Mouse (Mus musculus) lung, postnatal 0 days (tissue): ENCODE measurements around the gene Cyp1a1. TPM values are rescaled to one million over a fixed set of nuclear protein-coding genes. Genes with fewer than 3 reads are reported as not detected.

Experiments used
- ATAC-seq: fragments of 200-750 bp; cut with Nextera tagmentation; 2 replicates; pipeline ENCODE4 v1.8.0; 2017; ENCODE audit warnings: moderate library complexity
- DNase-seq: peaks from one replicate; pipeline ENCODE4 v3.0.0-alpha.2; 2016; ENCODE audit warnings: low spot score
- H3K27ac ChIP-seq: fragments of 300-500 bp; sonication (generic); 2 replicates; pipeline ENCODE4 v1.5.1; 2014; ENCODE audit warnings: antibody characterized with exemption, mild to moderate bottlenecking, low read length, mixed read lengths
- H3K27me3 ChIP-seq: fragments of 300-500 bp; sonication (generic); replicated peaks from 2 replicates; pipeline ENCODE4 v1.6.1; 2014; ENCODE audit warnings: low read length, mixed read lengths; ENCODE audit not compliant: insufficient read depth
- H3K36me3 ChIP-seq: fragments of 300-500 bp; sonication (generic); 2 replicates; pipeline ENCODE4 v1.6.1; 2014; ENCODE audit warnings: low read length, mixed read lengths; ENCODE audit not compliant: insufficient read depth
- H3K4me1 ChIP-seq: fragments of 300-500 bp; sonication (generic); 2 replicates; pipeline ENCODE4 v1.6.1; 2014; ENCODE audit warnings: antibody characterized with exemption, low read depth, low read length, mixed read lengths; ENCODE audit not compliant: insufficient read depth
- H3K4me2 ChIP-seq: fragments of 300-500 bp; sonication (generic); replicated peaks from 2 replicates; pipeline ENCODE4 v1.6.1; 2014; ENCODE audit warnings: low read depth, mild to moderate bottlenecking, low read length, moderate library complexity, mixed read lengths
- H3K4me3 ChIP-seq: fragments of 300-500 bp; sonication (generic); 2 replicates; pipeline ENCODE4 v1.5.1; 2014; ENCODE audit warnings: low read depth, low read length
- H3K9ac ChIP-seq: fragments of 300-500 bp; sonication (generic); replicated peaks from 2 replicates; pipeline ENCODE4 v1.6.1; 2014; ENCODE audit warnings: low read depth, mild to moderate bottlenecking
- H3K9me3 ChIP-seq: fragments of 300-500 bp; sonication (generic); 2 replicates; pipeline ENCODE4 v1.6.1; 2016; ENCODE audit warnings: low read length, mixed read lengths
- CTCF ChIP-seq: IDR thresholded peaks from 2 replicates; pipeline ENCODE4 v1.5.1; 2016; ENCODE audit warnings: antibody characterized with exemption, mild to moderate bottlenecking
- EP300 ChIP-seq: IDR thresholded peaks from 2 replicates; pipeline ENCODE4 v1.6.1; 2016; ENCODE audit warnings: antibody characterized with exemption, mild to moderate bottlenecking, control low read depth
- WGBS: fragments of 180-500 bp; shearing (Covaris S2); extraction: QIAGEN DNeasy Blood & Tissue Kit; methylation state at CpG from one replicate; pipeline ENCODE4 v1.1.7; 2014; 5-methylcytosine and 5-hydroxymethylcytosine counted together
- polyA plus RNA-seq: library from polyadenylated mRNA; unstranded; fragments of >200 nt; fragmentation: Nextera tagmentation; extraction: Ambion mirVana; gene quantifications from 2 replicates; pipeline ENCODE4 v1.2.1, GENCODE M21; 2015

Cyp1a1 gene
- polyA plus RNA-seq, 1 experiment from 2014 or later = 9.0 TPM

GRCm38 (mm10) chr9:57669566-57669965 is 18.2 kb upstream of the Cyp1a1 start:
- DNase-seq (no peak), ATAC-seq (no peak)
- WGBS = 83% methylated on average over 3 of the region's 3 CpGs
- Histone ChIP-seq H3K27ac (no peak overlapping the region), H3K4me3 (no peak overlapping the region), H3K27me3 (no peaks in the 10 kb centered on the region), H3K36me3 (no peaks in the 10 kb centered on the region), H3K4me1 (no peaks in the 10 kb centered on the region), H3K4me2 (no peak overlapping the region), H3K9ac (no peak overlapping the region), H3K9me3 (no peaks in the 10 kb centered on the region)
- TF ChIP-seq CTCF = no peak
- TF ChIP-seq EP300 = no peak

DNA sequence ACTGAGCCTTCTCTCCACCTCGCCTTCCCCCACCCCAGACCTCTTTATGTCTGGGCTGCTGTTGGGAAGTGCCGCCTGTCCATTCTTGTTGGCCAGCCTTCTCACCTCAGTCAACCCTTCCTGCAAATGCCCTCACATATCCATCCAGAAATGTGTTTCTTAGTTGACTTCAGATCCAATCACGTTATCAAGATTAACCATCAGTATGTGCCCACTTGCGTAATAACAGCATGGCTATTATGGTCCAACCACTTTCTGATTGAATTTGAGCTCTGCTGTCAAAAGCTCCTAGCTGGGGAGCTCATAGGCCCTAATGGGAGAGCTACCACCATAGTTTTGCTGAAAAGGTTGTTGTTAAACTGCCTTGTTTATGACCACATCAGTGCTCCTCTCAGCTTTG is 16.7 kb upstream of the Cyp1a1 start:
- 87% methylated on average over 4 of the region's 4 CpGs for WGBS
- Histone ChIP-seq H3K4me1 (no peaks in the 10 kb centered on the region), H3K4me2 (no peak overlapping the region), H3K9ac (no peak overlapping the region), H3K36me3 (no peaks in the 10 kb centered on the region), H3K9me3 (no peaks in the 10 kb centered on the region), H3K27me3 (no peaks in the 10 kb centered on the region), H3K4me3 (no peak overlapping the region), H3K27ac (no peak overlapping the region)
- no peak for ATAC-seq
- DNase-seq = no peak
- TF ChIP-seq EP300 (no peak), CTCF (no peak)

DNA sequence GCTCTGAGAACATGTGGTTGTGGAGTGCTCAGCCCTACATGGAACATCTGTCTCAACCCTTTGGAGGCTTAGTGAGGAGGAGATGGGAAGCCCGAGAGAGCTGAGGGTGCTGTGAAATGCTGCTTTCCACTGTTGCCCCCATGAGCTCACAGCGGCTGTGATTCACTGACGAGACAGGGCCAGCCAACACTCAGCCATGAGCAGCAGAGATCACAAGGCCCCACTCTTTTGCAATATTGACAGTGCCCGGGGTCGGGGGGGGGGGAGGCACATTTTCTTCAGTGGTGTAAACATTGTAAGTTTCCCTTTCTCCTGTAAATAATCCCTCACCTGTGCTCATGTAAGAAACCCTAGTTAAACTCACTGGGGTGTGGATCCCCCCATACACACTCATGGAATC is 16.2 kb upstream of the Cyp1a1 start:
- 81% methylated on average over 5 of the region's 5 CpGs for WGBS
- H3K27me3 ChIP-seq = no peaks in the 10 kb centered on the region
- H3K4me1 ChIP-seq = no peaks in the 10 kb centered on the region
- no peak overlapping the region for H3K27ac ChIP-seq
- ATAC-seq = no peak
- H3K4me3 ChIP-seq = no peak overlapping the region
- no peaks in the 10 kb centered on the region for H3K36me3 ChIP-seq
- TF ChIP-seq CTCF = no peak
- no peak for TF ChIP-seq EP300
- H3K9me3 ChIP-seq = no peaks in the 10 kb centered on the region
- DNase-seq = no peak
- H3K9ac ChIP-seq = no peak overlapping the region
- H3K4me2 ChIP-seq = no peak overlapping the region

GRCm38 (mm10) chr9:57681411-57681810 is 6.3 kb upstream of the Cyp1a1 start:
- Histone ChIP-seq H3K4me3 (no peak overlapping the region), H3K9me3 (no peaks in the 10 kb centered on the region), H3K4me2 (no peak overlapping the region), H3K27me3 (no peaks in the 10 kb centered on the region), H3K4me1 (no peaks in the 10 kb centered on the region), H3K36me3 (no peaks in the 10 kb centered on the region), H3K27ac (no peak overlapping the region), H3K9ac (no peak overlapping the region)
- ATAC-seq (no peak), DNase-seq (no peak)
- 79% methylated on average over 10 of the region's 10 CpGs for WGBS
- no peak for TF ChIP-seq CTCF
- TF ChIP-seq EP300 = no peak

GRCm38 (mm10) chr9:57683520-57683919 is 4.2 kb upstream of the Cyp1a1 start, which contains the start of gene Cyp1a2:
Gene Cyp1a2 (minus strand): TSS chr9:57683703.
- Histone ChIP-seq H3K9ac (no peak within 1 kb of the TSS), H3K4me2 (no peak within 1 kb of the TSS), H3K27ac (no peak within 1 kb of the TSS), H3K4me1 (no peaks in the 10 kb centered on the region), H3K36me3 (no peaks in the 10 kb centered on the region), H3K27me3 (no peaks in the 10 kb centered on the region), H3K4me3 (no peak within 1 kb of the TSS), H3K9me3 (no peaks in the 10 kb centered on the region)
- 66% methylated on average over 5 of the region's 5 CpGs for WGBS
- DNase-seq (no peak), ATAC-seq (no peak)
- TF ChIP-seq EP300 (no peak), CTCF (no peak)

GRCm38 (mm10) chr9:57686011-57686410 is 1.7 kb upstream of the Cyp1a1 start:
- H3K9me3 ChIP-seq = no peaks in the 10 kb centered on the region
- WGBS = 84% methylated on average over 5 of the region's 5 CpGs
- H3K36me3 ChIP-seq = no peaks in the 10 kb centered on the region
- ATAC-seq (no peak), DNase-seq (no peak)
- H3K4me3 ChIP-seq = no peak overlapping the region
- H3K9ac ChIP-seq = no peak overlapping the region
- H3K4me1 ChIP-seq = no peaks in the 10 kb centered on the region
- no peak overlapping the region for H3K27ac ChIP-seq
- TF ChIP-seq EP300 (no peak), CTCF (no peak)
- no peaks in the 10 kb centered on the region for H3K27me3 ChIP-seq
- no peak overlapping the region for H3K4me2 ChIP-seq

DNA sequence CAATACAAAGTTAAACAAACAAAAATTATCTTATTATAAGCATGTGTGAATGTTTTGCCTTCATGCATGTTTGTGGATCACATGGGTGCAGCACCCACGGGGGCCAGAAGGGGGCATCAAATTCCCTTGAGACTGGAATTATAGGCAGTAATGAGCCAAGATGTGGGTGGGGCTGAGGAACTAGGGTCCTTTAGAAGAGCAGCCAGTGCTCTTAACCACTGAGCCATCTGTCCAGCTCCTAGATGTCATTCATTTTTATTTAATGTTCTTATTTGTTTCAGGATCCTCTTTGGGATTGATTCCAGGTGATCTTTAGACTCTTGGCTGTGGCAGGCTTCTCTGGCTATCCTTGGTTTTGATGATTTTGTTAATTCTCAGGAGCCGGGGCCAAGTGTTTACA is 430 bp downstream of the Cyp1a1 start:
- TF ChIP-seq CTCF (peak; percentile 68), EP300 (no peak)
- no peak overlapping the region for H3K27ac ChIP-seq
- no peaks in the 10 kb centered on the region for H3K4me1 ChIP-seq
- ATAC-seq (peak; percentile 50; the same call in 1 of the 2 replicates), DNase-seq (peak; percentile 36)
- 28% methylated on average over 2 of the region's 2 CpGs for WGBS
- H3K4me2 ChIP-seq = no peak overlapping the region
- H3K36me3 ChIP-seq = no peaks in the 10 kb centered on the region
- H3K9me3 ChIP-seq = no peaks in the 10 kb centered on the region
- H3K9ac ChIP-seq = no peak overlapping the region
- no peak overlapping the region for H3K4me3 ChIP-seq
- H3K27me3 ChIP-seq = no peaks in the 10 kb centered on the region
